Mouse (Mus musculus) bone marrow macrophage, adult 2 months (primary cell): ENCODE measurements around the gene Sacm1l. TPM values are rescaled to one million over a fixed set of nuclear protein-coding genes. Genes with fewer than 3 reads are reported as not detected.
A peak's percentile ranks its signal among the peaks of the same experiment; 100 is the strongest.

Source experiments
- H3K27ac ChIP-seq: 2 replicates; pipeline ENCODE4 v1.5.1; 2012; ENCODE audit warnings: low read depth, low read length; ENCODE audit not compliant: insufficient read depth
- H3K4me1 ChIP-seq: 2 replicates; pipeline ENCODE4 v1.6.1; 2012; ENCODE audit warnings: low read length; ENCODE audit not compliant: control insufficient read depth, insufficient read depth
- H3K4me3 ChIP-seq: 2 replicates; pipeline ENCODE4 v1.5.1; 2012; ENCODE audit warnings: mild to moderate bottlenecking, low read length, moderate library complexity; ENCODE audit not compliant: insufficient read depth
- CTCF ChIP-seq: IDR thresholded peaks from 2 replicates; pipeline ENCODE4 v1.5.1; 2012; ENCODE audit warnings: low read depth, mild to moderate bottlenecking, low read length, moderate library complexity
- POLR2A ChIP-seq: IDR thresholded peaks from 2 replicates; pipeline ENCODE4 v1.6.1; 2012; ENCODE audit warnings: mild to moderate bottlenecking, low read depth, low read length, borderline replicate concordance
- polyA plus RNA-seq: library from polyadenylated mRNA; stranded (reverse); fragments of >200 nt; gene quantifications from 2 replicates; pipeline ENCODE4 v1.2.4, GENCODE M21; 2012; ENCODE audit not compliant: missing spikeins, insufficient read depth, insufficient read length

Gene Sacm1l
- polyA plus RNA-seq, 1 experiment: 34.8 TPM

GRCm38 (mm10) chr9:123625821-123626220 lies 96.3 kb downstream of the Sacm1l start:
- Histone ChIP-seq H3K4me1 (no peaks in the 10 kb centered on the region), H3K4me3 (no peak overlapping the region)
- TF ChIP-seq POLR2A: no peak

GRCm38 (mm10) chr9:123631666-123632065 lies 102.1 kb downstream of the Sacm1l start:
- H3K4me1 ChIP-seq: no peaks in the 10 kb centered on the region; the same call in 1 of the 2 replicates
- no peak for TF ChIP-seq POLR2A
- no peak for TF ChIP-seq CTCF
- no peak overlapping the region for H3K27ac ChIP-seq
- H3K4me3 ChIP-seq: no peak overlapping the region

More at GRCm38 (mm10) chr9:123625821-123626220, 96.3 kb downstream of the Sacm1l start:
- no peak overlapping the region for H3K27ac ChIP-seq

GRCm38 (mm10) chr9:123632281-123632680 lies 102.7 kb downstream of the Sacm1l start, which contains the start of gene Slc6a20b:
Gene Slc6a20b, minus strand, starts transcription at chr9:123632565.
- Histone ChIP-seq H3K4me3 (no peak within 1 kb of the TSS), H3K4me1 (no peaks in the 10 kb centered on the region; the same call in 1 of the 2 replicates), H3K27ac (no peak within 1 kb of the TSS)
- no peak for TF ChIP-seq POLR2A
- TF ChIP-seq CTCF: no peak

GRCm38 (mm10) chr9:123632993-123633392 lies 103.4 kb downstream of the Sacm1l start:
- TF ChIP-seq CTCF (no peak), POLR2A (no peak)
- Histone ChIP-seq H3K4me3 (no peak overlapping the region), H3K27ac (no peak overlapping the region), H3K4me1 (no peaks in the 10 kb centered on the region; the same call in 1 of the 2 replicates)

GRCm38 (mm10) chr9:123636771-123637170 lies 107.2 kb downstream of the Sacm1l start:
- Histone ChIP-seq H3K4me1 (peaks cover 2% of the 10 kb centered on the region; the same call in 1 of the 2 replicates), H3K27ac (no peak overlapping the region), H3K4me3 (no peak overlapping the region)
- TF ChIP-seq POLR2A: no peak
- no peak for TF ChIP-seq CTCF

GRCm38 (mm10) chr9:123638231-123638630 lies 108.7 kb downstream of the Sacm1l start:
- no peak overlapping the region for H3K4me3 ChIP-seq
- H3K27ac ChIP-seq: no peak overlapping the region
- H3K4me1 ChIP-seq: 0 out of 2 replicates have a peak, but pooled peaks cover 2% of the 10 kb centered on the region
- no peak for TF ChIP-seq POLR2A
- TF ChIP-seq CTCF: no peak

- Histone ChIP-seq H3K4me3 (no peak overlapping the region), H3K4me1 (0 out of 2 replicates have a peak, but pooled peaks cover 2% of the 10 kb centered on the region), H3K27ac (no peak overlapping the region)
- TF ChIP-seq POLR2A (no peak), CTCF (peak; percentile 57)
These were observed 109.1 kb downstream of the Sacm1l start for GRCm38 (mm10) chr9:123638668-123639089.

GRCm38 (mm10) chr9:123640106-123640505 lies 110.5 kb downstream of the Sacm1l start:
- no peak overlapping the region for H3K4me3 ChIP-seq
- no peak overlapping the region for H3K27ac ChIP-seq
- TF ChIP-seq POLR2A (no peak), CTCF (no peak)
- H3K4me1 ChIP-seq: 0 out of 2 replicates have a peak, but pooled peaks cover 2% of the 10 kb centered on the region

Other genes with a start within 250 kb of the Sacm1l start
- 3,425 and 3,732 TPM in 2 replicates for gene Lars2, start 162.8 kb upstream of the Sacm1l start, polyA plus RNA-seq
- 35.2 and 36.1 TPM in 2 replicates for gene Limd1, start 51.1 kb upstream of the Sacm1l start, polyA plus RNA-seq
- gene Slc6a20b, start 102.8 kb downstream of the Sacm1l start, polyA plus RNA-seq: 0.12 TPM in 1 of 2 replicates, not detected in the other
- not detected in 2 replicates for gene Ccr9, start 148.7 kb downstream of the Sacm1l start, polyA plus RNA-seq
- not detected in 2 replicates for gene Slc6a20a, start 149.1 kb downstream of the Sacm1l start, polyA plus RNA-seq
- gene Lztfl1, start 187.9 kb downstream of the Sacm1l start, polyA plus RNA-seq: 34.7 and 37.9 TPM in 2 replicates